Mouse (Mus musculus): ENCODE results near the gene Slc16a13. TPM values are rescaled to one million over a fixed set of nuclear protein-coding genes. Genes with fewer than 3 reads are reported as not detected.

Gene Slc16a13
- total and polyA plus RNA-seq, 3 experiments, result 4.7 to 8.3 (median 5.7) TPM

DNA sequence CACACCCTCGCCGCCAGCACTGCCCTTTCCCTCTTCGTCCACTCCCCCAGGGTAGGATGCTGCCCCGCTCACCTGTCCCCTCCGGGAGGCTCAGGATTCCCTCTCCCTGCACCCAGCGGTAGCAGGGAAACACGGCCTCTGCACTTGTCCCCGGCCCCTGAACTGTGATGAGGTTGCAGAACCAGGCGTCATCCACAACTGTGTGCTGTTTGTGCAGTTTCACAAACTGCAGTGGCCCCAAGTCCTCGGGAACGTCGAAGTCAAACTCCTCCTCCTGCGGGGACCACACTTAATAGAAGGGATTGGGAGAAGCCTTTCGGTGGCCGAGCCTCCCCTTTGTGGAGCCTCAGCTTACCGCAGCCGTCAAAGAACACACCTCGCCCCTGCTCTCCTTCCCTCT is 33.5 kb upstream of the Slc16a13 start:
- no peaks in the 10 kb centered on the region for H3K9me3 ChIP-seq (replicated peaks)
- H3K27me3 ChIP-seq (ENCODE audit: insufficient read depth, low read length), result peaks cover 62% of the 10 kb centered on the region
- ATAC-seq (ENCODE audit: extremely low read depth, insufficient number of reproducible peaks, low FRiP score, poor library complexity, severe bottlenecking) (no peak), DNase-seq (ENCODE audit: low spot score) (no peak)
- TF ChIP-seq POLR2AphosphoS5 (IDR thresholded peaks at IDR 0.05; ENCODE audit: insufficient replicate concordance, low read depth, low read length) (no peak), GATA1 (IDR thresholded peaks at IDR 0.05; ENCODE audit: borderline replicate concordance, low read length) (no peak), GATA2 (IDR thresholded peaks at IDR 0.05; ENCODE audit: borderline replicate concordance, low read depth, low read length) (no peak)
- H3K36me3 ChIP-seq (replicated peaks), result no peaks in the 10 kb centered on the region
- H3K4me1 ChIP-seq (ENCODE audit: insufficient read depth, low read depth, low read length), result no peaks in the 10 kb centered on the region
- H3K4me3 ChIP-seq (ENCODE audit: low read depth, low read length), result no peak overlapping the region

DNA sequence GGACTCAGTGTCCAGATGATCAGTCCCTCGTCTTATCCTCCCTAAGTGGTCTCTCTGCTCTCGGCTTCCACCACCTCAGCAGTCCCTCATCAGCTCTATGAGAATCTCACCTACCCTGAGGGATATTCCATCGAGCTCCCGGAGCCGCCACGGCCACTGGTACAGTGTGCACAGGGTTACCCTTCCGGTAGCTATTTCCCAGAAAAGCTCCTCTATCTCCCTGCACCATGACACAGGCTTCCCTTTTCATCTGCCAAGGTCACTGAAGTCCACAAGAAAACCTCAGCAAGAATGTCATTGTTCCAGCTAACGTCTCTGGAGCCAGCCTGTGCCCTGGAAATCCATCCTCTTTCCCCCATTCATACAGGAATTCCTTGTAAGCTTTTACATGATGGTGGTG is 31.0 kb upstream of the Slc16a13 start:
- H3K4me1 ChIP-seq (ENCODE audit: insufficient read depth, low read depth, low read length), result no peaks in the 10 kb centered on the region; the same call in 1 of the 2 replicates
- H3K4me3 ChIP-seq (ENCODE audit: low read depth, low read length), result no peak overlapping the region
- H3K9me3 ChIP-seq (replicated peaks), result no peaks in the 10 kb centered on the region
- no peaks in the 10 kb centered on the region for H3K36me3 ChIP-seq (replicated peaks)
- no peak for DNase-seq (ENCODE audit: low spot score)
- peaks cover 56% of the 10 kb centered on the region for H3K27me3 ChIP-seq (ENCODE audit: insufficient read depth, low read length)
- no peak for ATAC-seq (ENCODE audit: extremely low read depth, insufficient number of reproducible peaks, low FRiP score, poor library complexity, severe bottlenecking)
- TF ChIP-seq CTCF (IDR thresholded peaks at IDR 0.05; ENCODE audit: low read depth, low read length) (no peak), POLR2AphosphoS5 (IDR thresholded peaks at IDR 0.05; ENCODE audit: insufficient replicate concordance, low read depth, low read length) (no peak), TAL1 (conservative IDR thresholded peaks at IDR 0.05; ENCODE audit: low read depth, low read length) (no peak), GATA1 (IDR thresholded peaks at IDR 0.05; ENCODE audit: borderline replicate concordance, low read length) (no peak), GATA2 (IDR thresholded peaks at IDR 0.05; ENCODE audit: borderline replicate concordance, low read depth, low read length) (no peak)

DNA sequence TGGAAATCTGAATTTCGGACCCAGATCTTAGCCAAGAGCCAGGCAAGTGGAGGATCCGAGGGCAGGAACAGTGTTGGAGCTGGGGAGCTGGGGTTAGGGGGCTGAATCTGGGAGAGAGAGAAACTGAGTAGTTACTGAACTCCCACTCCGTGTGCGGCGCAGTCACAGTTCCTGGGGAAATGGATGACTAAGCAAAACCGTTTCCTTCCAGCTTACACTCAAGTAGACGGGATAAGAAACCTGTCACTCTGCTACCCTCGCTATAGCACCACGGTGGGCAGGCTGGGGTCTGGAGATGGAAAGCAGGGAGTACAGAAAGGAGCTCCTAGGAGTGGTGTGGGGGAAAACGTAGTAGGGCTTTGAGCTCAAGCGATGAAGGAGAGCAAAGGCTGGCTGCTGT is 29.3 kb upstream of the Slc16a13 start:
- TF ChIP-seq GATA1 (IDR thresholded peaks at IDR 0.05; ENCODE audit: borderline replicate concordance, low read length), result no peak
- TF ChIP-seq CTCF (IDR thresholded peaks at IDR 0.05; ENCODE audit: low read depth, low read length), result no peak
- no peak for TF ChIP-seq TAL1 (conservative IDR thresholded peaks at IDR 0.05; ENCODE audit: low read depth, low read length)
- no peak for TF ChIP-seq GATA2 (IDR thresholded peaks at IDR 0.05; ENCODE audit: borderline replicate concordance, low read depth, low read length)
- no peak for TF ChIP-seq POLR2AphosphoS5 (IDR thresholded peaks at IDR 0.05; ENCODE audit: insufficient replicate concordance, low read depth, low read length)
- peaks cover 57% of the 10 kb centered on the region for H3K27me3 ChIP-seq (ENCODE audit: insufficient read depth, low read length)
- H3K4me3 ChIP-seq (ENCODE audit: low read depth, low read length), result no peak overlapping the region
- DNase-seq (ENCODE audit: low spot score) (no peak), ATAC-seq (ENCODE audit: extremely low read depth, insufficient number of reproducible peaks, low FRiP score, poor library complexity, severe bottlenecking) (no peak)
- peaks cover 2% of the 10 kb centered on the region; the same call in 1 of the 2 replicates for H3K4me1 ChIP-seq (ENCODE audit: insufficient read depth, low read depth, low read length)
- H3K9me3 ChIP-seq (replicated peaks), result no peaks in the 10 kb centered on the region
- no peaks in the 10 kb centered on the region for H3K36me3 ChIP-seq (replicated peaks)

GRCm38 (mm10) chr11:70247136-70247845 is 26.4 kb upstream of the Slc16a13 start:
- peak; percentile 43 for DNase-seq (ENCODE audit: low spot score)
- H3K4me3 ChIP-seq (ENCODE audit: low read depth, low read length), result no peak overlapping the region
- H3K4me1 ChIP-seq (ENCODE audit: insufficient read depth, low read depth, low read length), result peaks cover 5% of the 10 kb centered on the region; the same call in 1 of the 2 replicates
- TF ChIP-seq CTCF (IDR thresholded peaks at IDR 0.05; ENCODE audit: low read depth, low read length), result peak; percentile 93
- no peak for TF ChIP-seq POLR2AphosphoS5 (IDR thresholded peaks at IDR 0.05; ENCODE audit: insufficient replicate concordance, low read depth, low read length)
- H3K27me3 ChIP-seq (ENCODE audit: insufficient read depth, low read length), result peaks cover 50% of the 10 kb centered on the region
- no peaks in the 10 kb centered on the region for H3K36me3 ChIP-seq (replicated peaks)
- no peak for ATAC-seq (ENCODE audit: extremely low read depth, insufficient number of reproducible peaks, low FRiP score, poor library complexity, severe bottlenecking)
- H3K9me3 ChIP-seq (replicated peaks), result no peaks in the 10 kb centered on the region

- no peak for DNase-seq (ENCODE audit: low spot score)
- no peak for TF ChIP-seq POLR2AphosphoS5 (IDR thresholded peaks at IDR 0.05; ENCODE audit: insufficient replicate concordance, low read depth, low read length)
- no peak for TF ChIP-seq GATA2 (IDR thresholded peaks at IDR 0.05; ENCODE audit: borderline replicate concordance, low read depth, low read length)
- TF ChIP-seq GATA1 (IDR thresholded peaks at IDR 0.05; ENCODE audit: borderline replicate concordance, low read length), result no peak
- no peak for TF ChIP-seq TAL1 (conservative IDR thresholded peaks at IDR 0.05; ENCODE audit: low read depth, low read length)
- TF ChIP-seq CTCF (IDR thresholded peaks at IDR 0.05; ENCODE audit: low read depth, low read length), result no peak
- H3K27me3 ChIP-seq (ENCODE audit: insufficient read depth, low read length), result peaks cover 29% of the 10 kb centered on the region
Measured at GRCm38 (mm10) chr11:70242591-70242990, 21.7 kb upstream of the Slc16a13 start.

GRCm38 (mm10) chr11:70239541-70240279 is 18.8 kb upstream of the Slc16a13 start, which contains the start of the genes Gm21988 and Rnasek:
Gm21988 (minus strand) TSS chr11:70239830.
Rnasek (minus strand) TSS chr11:70239842.
- peak; percentile 43 for ATAC-seq (ENCODE audit: extremely low read depth, insufficient number of reproducible peaks, low FRiP score, poor library complexity, severe bottlenecking)
- Histone ChIP-seq H3K4me1 (ENCODE audit: insufficient read depth, low read depth, low read length) (peaks cover 55% of the 10 kb centered on the region), H3K27me3 (ENCODE audit: insufficient read depth, low read length) (peaks cover 14% of the 10 kb centered on the region), H3K9me3 (replicated peaks) (no peaks in the 10 kb centered on the region), H3K36me3 (replicated peaks) (peaks cover 26% of the 10 kb centered on the region), H3K4me3 (ENCODE audit: low read depth, low read length) (peak within 1 kb of the TSS; percentile 90)
- TF ChIP-seq GATA2 (IDR thresholded peaks at IDR 0.05; ENCODE audit: borderline replicate concordance, low read depth, low read length) (no peak), CTCF (IDR thresholded peaks at IDR 0.05; ENCODE audit: low read depth, low read length) (no peak), POLR2AphosphoS5 (IDR thresholded peaks at IDR 0.05; ENCODE audit: insufficient replicate concordance, low read depth, low read length) (no peak), GATA1 (IDR thresholded peaks at IDR 0.05; ENCODE audit: borderline replicate concordance, low read length) (no peak), TAL1 (conservative IDR thresholded peaks at IDR 0.05; ENCODE audit: low read depth, low read length) (no peak)
- peak; percentile 63 for DNase-seq (ENCODE audit: low spot score)

More at GRCm38 (mm10) chr11:70242591-70242990, 21.7 kb upstream of the Slc16a13 start:
- Histone ChIP-seq H3K36me3 (replicated peaks) (peaks cover 5% of the 10 kb centered on the region), H3K4me1 (ENCODE audit: insufficient read depth, low read depth, low read length) (peaks cover 31% of the 10 kb centered on the region), H3K9me3 (replicated peaks) (no peaks in the 10 kb centered on the region), H3K4me3 (ENCODE audit: low read depth, low read length) (no peak overlapping the region)
- no peak for ATAC-seq (ENCODE audit: extremely low read depth, insufficient number of reproducible peaks, low FRiP score, poor library complexity, severe bottlenecking)
